In the genomic region with DNA sequence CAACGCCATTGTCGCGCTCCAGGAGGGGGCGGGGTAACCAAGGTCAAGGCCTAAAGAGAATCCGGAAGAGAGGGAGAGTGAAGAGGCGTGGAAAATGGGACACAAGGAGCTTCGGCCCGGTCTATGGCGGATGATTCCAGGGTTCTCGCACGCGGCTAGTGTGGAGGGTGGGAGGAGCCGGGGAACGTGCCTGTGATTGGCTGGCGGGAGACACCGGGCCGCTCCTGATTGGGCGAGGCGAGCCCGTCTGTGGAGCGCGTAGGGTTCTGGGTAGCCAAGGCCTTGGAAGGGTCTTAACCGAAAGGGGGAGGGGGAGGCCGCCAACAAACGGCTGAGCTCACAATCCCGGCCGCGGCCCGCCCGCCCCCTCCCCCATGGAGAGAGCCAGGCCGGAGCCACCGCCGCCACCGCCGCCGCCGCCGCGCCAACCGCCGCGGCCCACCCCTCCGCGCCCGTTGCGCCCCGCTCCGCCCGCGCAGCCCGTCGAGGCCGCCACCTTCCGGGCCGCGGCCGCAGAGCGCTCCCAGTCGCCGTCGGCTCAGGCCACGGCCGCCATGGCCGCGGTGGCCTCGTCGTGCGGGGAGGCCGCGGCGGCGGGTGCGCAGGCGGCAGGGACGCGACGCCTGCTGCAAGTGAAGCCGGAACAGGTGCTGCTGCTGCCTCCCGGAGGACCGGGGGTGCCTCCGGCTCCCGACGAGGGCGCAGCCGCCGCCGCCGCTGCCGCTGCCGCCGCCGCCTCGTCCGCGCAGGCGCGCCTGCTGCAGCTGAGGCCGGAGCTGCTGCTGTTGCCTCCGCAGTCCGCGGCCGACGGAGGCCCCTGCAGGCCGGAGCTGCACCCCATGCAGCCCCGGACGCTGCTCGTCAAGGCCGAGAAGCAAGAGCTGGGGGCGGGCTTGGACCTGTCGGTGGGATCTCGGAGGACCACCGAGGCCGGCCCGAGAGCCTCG, we compare ENCODE assay signal across 8 mouse cellular contexts. TPM values are rescaled to one million over a fixed set of nuclear protein-coding genes. Genes with fewer than 3 reads are reported as not detected.
DNase-seq lines count a peak whose midpoint lies in the region; ATAC-seq and TF ChIP-seq lines count a peak whose summit lies in the region.

Gene Sox30, plus strand, starts transcription at position 365 of the 947 bp plus-strand sequence.

- peak within 1 kb of the TSS; percentile 90 for H3K9ac ChIP-seq in heart, embryonic 11.5 days (ENCODE audit: low read depth, low read length)
- peak within 1 kb of the TSS; percentile 71 for H3K9ac ChIP-seq in liver, postnatal 0 days (replicated peaks)
- peak within 1 kb of the TSS; percentile 83 for H3K9ac ChIP-seq in neural tube, embryonic 14.5 days (replicated peaks; ENCODE audit: low read depth, low read length)

- H3K27ac ChIP-seq in heart, embryonic 11.5 days (ENCODE audit: low read depth, low read length) = peak within 1 kb of the TSS; percentile 47
- no peak within 1 kb of the TSS; the same call in 1 of the 2 replicates for H3K27ac ChIP-seq in liver, postnatal 0 days (ENCODE audit: low read depth)
- peak within 1 kb of the TSS; percentile 48; the same call in 1 of the 2 replicates for H3K27ac ChIP-seq in neural tube, embryonic 14.5 days (ENCODE audit: low read depth, low read length)

- no peak for TF ChIP-seq EP300 in liver, postnatal 0 days (IDR thresholded peaks at IDR 0.05; ENCODE audit: low read depth)

- peak within 1 kb of the TSS; percentile 60 for H3K4me3 ChIP-seq in heart, embryonic 11.5 days (ENCODE audit: low read depth, low read length)
- H3K4me3 ChIP-seq in liver, postnatal 0 days (ENCODE audit: low read depth, low read length) = peak within 1 kb of the TSS; percentile 50
- peak within 1 kb of the TSS; percentile 56 for H3K4me3 ChIP-seq in neural tube, embryonic 14.5 days (ENCODE audit: low read depth, low read length)

- no peak for TF ChIP-seq CTCF in liver, postnatal 0 days (IDR thresholded peaks at IDR 0.05; ENCODE audit: low read depth)

- peak; percentile 86 for ATAC-seq in heart, embryonic 11.5 days (replicated peaks; ENCODE audit: insufficient number of reproducible peaks, low FRiP score, low TSS enrichment)
- ATAC-seq in liver, postnatal 0 days = peak; percentile 83
- peak; percentile 98 for ATAC-seq in neural tube, embryonic 14.5 days (ENCODE audit: low read depth)

- peaks cover 4% of the 10 kb centered on the region; the same call in 1 of the 2 replicates for H3K27me3 ChIP-seq in heart, embryonic 11.5 days (ENCODE audit: control insufficient read depth, insufficient read depth, low read length)
- peaks cover 17% of the 10 kb centered on the region for H3K27me3 ChIP-seq in liver, postnatal 0 days (ENCODE audit: insufficient read depth, low read length)
- H3K27me3 ChIP-seq in neural tube, embryonic 14.5 days (ENCODE audit: control insufficient read depth, insufficient read depth, low read length) = no peaks in the 10 kb centered on the region

- no peaks in the 10 kb centered on the region for H3K36me3 ChIP-seq in heart, embryonic 11.5 days (ENCODE audit: control insufficient read depth, insufficient read depth, low read length)
- no peaks in the 10 kb centered on the region for H3K36me3 ChIP-seq in liver, postnatal 0 days (replicated peaks; ENCODE audit: insufficient read depth, low read length)
- H3K36me3 ChIP-seq in neural tube, embryonic 14.5 days (ENCODE audit: control insufficient read depth, insufficient read depth, low read length) = no peaks in the 10 kb centered on the region

- 0 out of 2 replicates have a peak, but pooled peaks cover 2% of the 10 kb centered on the region for H3K9me3 ChIP-seq in heart, embryonic 11.5 days (replicated peaks; ENCODE audit: control insufficient read depth, low read length)
- peaks cover 8% of the 10 kb centered on the region for H3K9me3 ChIP-seq in liver, postnatal 0 days (ENCODE audit: low read length)
- H3K9me3 ChIP-seq in neural tube, embryonic 14.5 days (ENCODE audit: control insufficient read depth, low read length) = no peaks in the 10 kb centered on the region

- peak within 1 kb of the TSS; percentile 88 for H3K4me2 ChIP-seq in heart, embryonic 11.5 days
- H3K4me2 ChIP-seq in liver, postnatal 0 days (ENCODE audit: low read depth, low read length) = peak within 1 kb of the TSS; percentile 79
- peak within 1 kb of the TSS; percentile 76 for H3K4me2 ChIP-seq in neural tube, embryonic 14.5 days (ENCODE audit: low read depth, low read length)

- 9% methylated on average over 78 of the region's 115 CpGs for WGBS in heart, embryonic 11.5 days (ENCODE audit: insufficient replicate concordance)
- 17% methylated on average over 68 of the region's 115 CpGs for WGBS in liver, postnatal 0 days (ENCODE audit: insufficient replicate concordance)
- 8% methylated on average over 79 of the region's 115 CpGs for WGBS in neural tube, embryonic 14.5 days

- DNase-seq in cerebellum, postnatal 25 days = peak; percentile 19 to 40
- DNase-seq in cerebellum, adult 9-10 months = no peak
- DNase-seq in embryo, embryonic 10 days (ENCODE audit: low spot score) = peak; percentile 74
- DNase-seq in kidney, adult 9 months = peak; percentile 26
- peak; percentile 55 for DNase-seq in liver, postnatal 0 days
- peak; percentile 14 to 20 for DNase-seq in thymus, adult 18-20 months

- no peaks in the 10 kb centered on the region for H3K4me1 ChIP-seq in heart, embryonic 11.5 days (ENCODE audit: control insufficient read depth, insufficient read depth, low read length)
- H3K4me1 ChIP-seq in liver, postnatal 0 days (ENCODE audit: insufficient read depth) = peaks cover 11% of the 10 kb centered on the region
- H3K4me1 ChIP-seq in neural tube, embryonic 14.5 days (ENCODE audit: control insufficient read depth, insufficient read depth, low read length) = no peaks in the 10 kb centered on the region

RNA-seq across cellular contexts. Expression of gene Sox30, which starts in this region (rescaled TPM):
- polyA plus RNA-seq in heart, embryonic 11.5 days (2014; fragmentation: Nextera tagmentation; extraction: Ambion mirVana) = 0.07 and 0.40 TPM in 2 replicates
- 0.04 TPM in 1 of 2 replicates, not detected in the other for polyA plus RNA-seq in liver, postnatal 0 days (2015; fragmentation: Nextera tagmentation; extraction: Ambion mirVana)
- 0.11 and 0.12 TPM in 2 replicates for polyA plus RNA-seq in neural tube, embryonic 14.5 days (2014; fragmentation: Nextera tagmentation; extraction: Ambion mirVana)

Comparison
In these comparisons a context has a peak if more than half of its experiments do, and no peak if none do; other contexts are left out.
1. Peak in ATAC-seq, H3K4me3 ChIP-seq, H3K27ac ChIP-seq, H3K9ac ChIP-seq and H3K4me2 ChIP-seq in heart, embryonic 11.5 days; RNA of the gene not detected or under 1 TPM.
2. Peak in DNase-seq, ATAC-seq, H3K4me3 ChIP-seq, H3K9ac ChIP-seq and H3K4me2 ChIP-seq in liver, postnatal 0 days; RNA of the gene not detected or under 1 TPM.
3. Peak in ATAC-seq, H3K4me3 ChIP-seq, H3K27ac ChIP-seq, H3K9ac ChIP-seq and H3K4me2 ChIP-seq in neural tube, embryonic 14.5 days; RNA of the gene not detected or under 1 TPM.